Mouse (Mus musculus) lung, adult 10 weeks (tissue): ENCODE results near the gene Qsox2. TPM values are rescaled to one million over a fixed set of nuclear protein-coding genes. Genes with fewer than 3 reads are reported as not detected.

Experiments
- polyA plus RNA-seq: library from polyadenylated mRNA; stranded (reverse); fragments of 350-450 nt; fragmentation: Illumina TruSeq; extraction: RNeasy Lipid Tissue Mini Kit (QIAGEN cat#74804); gene quantifications from one replicate; pipeline ENCODE4 v1.2.3, GENCODE M21; 2014; ENCODE audit warnings: low read depth, low replicate concordance; ENCODE audit not compliant: insufficient read depth

The Qsox2 gene
- 12.8 TPM for polyA plus RNA-seq

DNA sequence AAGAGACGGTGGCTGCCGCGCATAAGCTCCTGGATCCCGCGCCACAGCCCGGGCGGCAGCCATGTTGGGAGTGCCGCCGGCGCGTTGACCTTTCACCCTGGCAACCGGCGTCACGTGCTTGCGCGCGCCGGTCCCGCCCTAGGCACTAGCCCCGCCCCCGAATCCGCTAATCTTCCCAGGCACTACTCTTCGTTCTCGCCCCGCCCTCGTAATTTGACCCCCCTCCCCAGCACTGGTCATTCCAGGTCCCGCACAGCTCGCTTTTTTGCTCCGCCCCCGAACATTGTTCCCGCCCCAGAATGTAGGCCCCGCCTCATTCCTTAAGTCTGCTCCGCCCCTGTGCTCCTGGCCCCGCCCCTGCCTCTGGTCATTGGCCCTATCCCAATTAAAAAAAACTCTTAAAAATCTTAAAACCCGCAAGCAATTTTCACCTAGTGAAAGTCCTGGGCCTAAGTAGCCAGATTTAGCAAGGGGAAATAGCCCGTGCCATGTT lies at the start of gene Qsox2:
TSS of gene Qsox2 (minus strand) at position 236 of the 493 bp plus-strand sequence.

DNA sequence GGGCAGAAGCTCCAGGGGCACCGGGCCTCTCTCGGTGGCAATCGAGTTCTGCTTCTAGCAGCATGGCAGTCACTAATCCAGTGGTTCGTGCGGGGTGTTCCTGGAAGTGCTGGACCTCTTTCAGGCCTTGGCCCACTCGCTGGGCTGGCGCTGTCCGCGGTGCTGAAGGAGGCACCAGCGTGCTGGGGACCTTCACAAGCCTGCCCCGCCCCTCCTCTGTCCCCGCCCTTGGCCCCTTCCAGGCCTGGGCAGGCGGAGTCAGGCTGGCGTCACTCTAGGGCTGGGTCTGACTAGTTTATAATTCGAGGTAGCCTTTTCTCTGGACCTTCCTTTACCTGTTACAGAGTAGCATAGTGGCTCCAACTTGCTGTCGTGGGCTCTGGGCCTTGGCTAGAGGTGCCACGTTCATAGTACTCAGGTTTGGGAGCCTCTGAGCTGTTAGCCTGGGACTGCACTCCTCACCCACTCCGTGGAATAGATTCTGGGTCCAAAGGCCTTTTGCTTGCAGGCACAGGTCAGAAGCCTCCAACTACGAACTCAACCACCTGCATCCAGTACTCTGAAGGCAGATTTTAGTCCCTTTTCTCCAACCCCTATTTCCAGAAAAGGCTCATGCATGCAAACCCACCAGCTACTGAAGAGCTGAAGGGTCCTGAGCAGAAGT lies 29.1 kb downstream of the Qsox2 start, which contains the start of gene Lhx3:
TSS of gene Lhx3 (minus strand) at position 164 of the 664 bp plus-strand sequence.

Other genes starting within 250 kb of the Qsox2 start
- gene Ubac1, start 215.8 kb downstream of the Qsox2 start, polyA plus RNA-seq: 28.3 TPM
- gene Nacc2, start 114.3 kb downstream of the Qsox2 start, polyA plus RNA-seq: 4.7 TPM
- gene Lhx3, start 29.2 kb downstream of the Qsox2 start, polyA plus RNA-seq: not detected
- 2.1 TPM for gene Ccdc187, start 57.0 kb upstream of the Qsox2 start, polyA plus RNA-seq
- 14.2 TPM for gene Gpsm1, start 78.0 kb upstream of the Qsox2 start, polyA plus RNA-seq
- gene Dnlz, start 114.6 kb upstream of the Qsox2 start, polyA plus RNA-seq: 10.7 TPM
- gene Card9, start 123.4 kb upstream of the Qsox2 start, polyA plus RNA-seq: 13.2 TPM
- gene Snapc4, start 143.1 kb upstream of the Qsox2 start, polyA plus RNA-seq: 7.8 TPM
- gene Entr1, start 151.8 kb upstream of the Qsox2 start, polyA plus RNA-seq: 49.5 TPM
- 22.6 TPM for gene Pmpca, start 151.8 kb upstream of the Qsox2 start, polyA plus RNA-seq
- 7.1 TPM for gene Inpp5e, start 171.7 kb upstream of the Qsox2 start, polyA plus RNA-seq
- 13.3 TPM for gene Sec16a, start 207.7 kb upstream of the Qsox2 start, polyA plus RNA-seq